Comparison of ENCODE assay signal across 21 mouse cellular contexts in the genomic region with DNA sequence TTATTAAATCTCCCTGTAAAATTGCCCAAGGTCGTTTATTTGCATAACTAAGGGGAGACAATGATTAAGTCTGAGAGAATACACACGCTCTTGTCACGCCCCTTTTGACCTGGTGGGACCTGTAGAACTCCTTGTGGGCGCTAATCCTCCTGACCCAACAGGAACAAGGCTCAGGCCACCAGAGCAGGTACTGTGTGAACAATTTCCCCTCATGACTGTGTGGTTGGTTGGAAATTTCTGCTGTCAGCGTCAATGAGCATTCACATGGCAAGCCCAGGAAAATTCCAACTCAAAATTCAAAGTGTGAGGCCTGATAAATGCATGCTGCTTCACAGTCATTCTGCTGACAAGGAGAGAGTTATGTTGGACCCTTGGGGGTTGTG.
A peak's percentile ranks its signal among the peaks of the same experiment; 100 is the strongest.
DNase-seq lines count a peak whose midpoint lies in the region; ATAC-seq and TF ChIP-seq lines count a peak whose summit lies in the region.
"Had no signal": no experiment of that assay in that cellular context is flagged by ENCODE, and none has a peak within 500 bp of the region (broad histone marks: within the 10 kb centered on the region; RNA-seq: fewer than 3 reads in every experiment).

No protein-coding gene starts in this region.

- peak overlapping the region; percentile 65 for H3K27ac ChIP-seq in kidney, adult 2 months (ENCODE audit: insufficient read depth, low read depth, low read length)
- H3K27ac ChIP-seq in kidney, embryonic 14.5 days (ENCODE audit: low read depth, low read length): no peak overlapping the region
- 0 out of 2 replicates have a peak overlapping the region, but pooled peaks have one; percentile 19 for H3K27ac ChIP-seq in midbrain, embryonic 13.5 days
- no peak overlapping the region for H3K27ac ChIP-seq in midbrain, embryonic 16.5 days (ENCODE audit: low read length)
- H3K27ac ChIP-seq in stomach, embryonic 16.5 days (ENCODE audit: low read length): 0 out of 2 replicates have a peak overlapping the region, but pooled peaks have one; percentile 0
- no peak overlapping the region for H3K27ac ChIP-seq in gastrocnemius, adult 2 months
- H3K27ac ChIP-seq: forebrain, embryonic 12.5 days; heart, adult 2 months; heart, embryonic 13.5 days; hindbrain, embryonic 14.5 days; kidney, postnatal 0 days; liver, embryonic 14.5 days had no signal

- ATAC-seq in kidney, embryonic 14.5 days (ENCODE audit: low FRiP score, low TSS enrichment): no peak
- ATAC-seq in midbrain, embryonic 13.5 days: no peak
- ATAC-seq in midbrain, embryonic 16.5 days: no peak
- ATAC-seq in stomach, embryonic 16.5 days (ENCODE audit: insufficient read depth, low FRiP score): no peak

- no peaks in the 10 kb centered on the region for H3K9me3 ChIP-seq in kidney, embryonic 14.5 days (ENCODE audit: control insufficient read depth, low read length)
- no peaks in the 10 kb centered on the region for H3K9me3 ChIP-seq in midbrain, embryonic 13.5 days
- no peaks in the 10 kb centered on the region for H3K9me3 ChIP-seq in midbrain, embryonic 16.5 days (replicated peaks; ENCODE audit: control insufficient read depth, low read length, poor library complexity, severe bottlenecking)
- H3K9me3 ChIP-seq in stomach, embryonic 16.5 days (replicated peaks; ENCODE audit: control insufficient read depth, low read length): no peaks in the 10 kb centered on the region
- H3K9me3 ChIP-seq: forebrain, embryonic 12.5 days; heart, embryonic 13.5 days had no signal

- no peak for DNase-seq in kidney, adult 2 months
- DNase-seq in R1 (ENCODE audit: low read depth, low spot score): peak; percentile 68
- no peak for DNase-seq in gastrocnemius, adult 2 months
- DNase-seq: adrenal gland, adult 8-10 months; B cell, adult 2 months; cerebellum, adult 11-12 months; cerebellum, postnatal 10 days; gastrocnemius, postnatal 36 days; heart, adult 2 months; heart, postnatal 14 days; lung, embryonic 14.5 days; right cerebral cortex, postnatal 14 days had no signal

- peaks cover 34% of the 10 kb centered on the region for H3K4me1 ChIP-seq in kidney, adult 2 months (ENCODE audit: control insufficient read depth, insufficient read depth, low read length)
- H3K4me1 ChIP-seq in kidney, embryonic 14.5 days (ENCODE audit: control insufficient read depth, insufficient read depth, low read length): 0 out of 2 replicates have a peak, but pooled peaks cover 6% of the 10 kb centered on the region
- peaks cover 29% of the 10 kb centered on the region for H3K4me1 ChIP-seq in midbrain, embryonic 13.5 days (replicated peaks)
- peaks cover 23% of the 10 kb centered on the region for H3K4me1 ChIP-seq in midbrain, embryonic 16.5 days (ENCODE audit: control insufficient read depth, insufficient read depth, low read length)
- peaks cover 6% of the 10 kb centered on the region; the same call in 1 of the 2 replicates for H3K4me1 ChIP-seq in stomach, embryonic 16.5 days (ENCODE audit: control insufficient read depth, insufficient read depth, low read length)

- no peak for TF ChIP-seq CTCF in kidney, adult 2 months (conservative IDR thresholded peaks at IDR 0.05; ENCODE audit: insufficient read depth, insufficient read length, low read depth, low read length)
- TF ChIP-seq CTCF in gastrocnemius, adult 2 months (IDR thresholded peaks at IDR 0.05): no peak

- no peak for TF ChIP-seq POLR2A in kidney, adult 2 months (IDR thresholded peaks at IDR 0.05; ENCODE audit: low read depth, low read length)

- H3K4me3 ChIP-seq in kidney, adult 2 months (ENCODE audit: insufficient read depth, low read depth, low read length): no peak overlapping the region
- no peak overlapping the region for H3K4me3 ChIP-seq in kidney, embryonic 14.5 days (ENCODE audit: low read length)
- H3K4me3 ChIP-seq in midbrain, embryonic 13.5 days (replicated peaks): no peak overlapping the region
- H3K4me3 ChIP-seq in midbrain, embryonic 16.5 days (ENCODE audit: low read depth, low read length): no peak overlapping the region
- no peak overlapping the region for H3K4me3 ChIP-seq in stomach, embryonic 16.5 days (replicated peaks; ENCODE audit: low read length)
- no peak overlapping the region for H3K4me3 ChIP-seq in gastrocnemius, adult 2 months
- H3K4me3 ChIP-seq: forebrain, embryonic 12.5 days; heart, adult 2 months; heart, embryonic 13.5 days had no signal

- WGBS in kidney, adult 2 months: 36% methylated on average over 5 of the region's 5 CpGs
- 58% methylated on average over 5 of the region's 5 CpGs for WGBS in kidney, embryonic 14.5 days
- 27% methylated on average over 5 of the region's 5 CpGs for WGBS in midbrain, embryonic 13.5 days
- WGBS in midbrain, embryonic 16.5 days: 32% methylated on average over 5 of the region's 5 CpGs
- 51% methylated on average over 5 of the region's 5 CpGs for WGBS in stomach, embryonic 16.5 days

- intact Hi-C loops in gastrocnemius, adult 2 months (cut with DNase I): no loop called here

- no peaks in the 10 kb centered on the region for H3K27me3 ChIP-seq in kidney, adult 2 months (replicated peaks; ENCODE audit: control insufficient read depth, insufficient read depth, low read length)
- no peaks in the 10 kb centered on the region for H3K27me3 ChIP-seq in kidney, embryonic 14.5 days (ENCODE audit: control insufficient read depth, insufficient read depth, low read length)
- H3K27me3 ChIP-seq in midbrain, embryonic 13.5 days: no peaks in the 10 kb centered on the region
- H3K27me3 ChIP-seq in midbrain, embryonic 16.5 days (ENCODE audit: control insufficient read depth, insufficient read depth, low read depth, low read length): no peaks in the 10 kb centered on the region
- H3K27me3 ChIP-seq in stomach, embryonic 16.5 days (ENCODE audit: control insufficient read depth, insufficient read depth, low read length): no peaks in the 10 kb centered on the region
- H3K27me3 ChIP-seq: forebrain, embryonic 12.5 days; heart, embryonic 13.5 days had no signal

- H3K9ac ChIP-seq in kidney, embryonic 14.5 days (ENCODE audit: low read depth, low read length): no peak overlapping the region
- no peak overlapping the region for H3K9ac ChIP-seq in midbrain, embryonic 13.5 days (replicated peaks)
- no peak overlapping the region for H3K9ac ChIP-seq in midbrain, embryonic 16.5 days (ENCODE audit: low read depth, low read length)
- no peak overlapping the region for H3K9ac ChIP-seq in stomach, embryonic 16.5 days (ENCODE audit: low read length)
- H3K9ac ChIP-seq: forebrain, embryonic 12.5 days; heart, embryonic 13.5 days; hindbrain, embryonic 14.5 days; liver, embryonic 14.5 days; lung, embryonic 14.5 days had no signal

- no peaks in the 10 kb centered on the region for H3K36me3 ChIP-seq in kidney, adult 2 months (ENCODE audit: control insufficient read depth, insufficient read depth, low read length)
- no peaks in the 10 kb centered on the region for H3K36me3 ChIP-seq in kidney, embryonic 14.5 days (ENCODE audit: control insufficient read depth, insufficient read depth, low read length)
- H3K36me3 ChIP-seq in midbrain, embryonic 13.5 days: no peaks in the 10 kb centered on the region
- no peaks in the 10 kb centered on the region for H3K36me3 ChIP-seq in midbrain, embryonic 16.5 days (ENCODE audit: control insufficient read depth, insufficient read depth, low read length)
- no peaks in the 10 kb centered on the region for H3K36me3 ChIP-seq in stomach, embryonic 16.5 days (ENCODE audit: control insufficient read depth, insufficient read depth, low read length)
- H3K36me3 ChIP-seq: forebrain, embryonic 12.5 days; heart, embryonic 13.5 days had no signal

- H3K4me2 ChIP-seq in kidney, embryonic 14.5 days (replicated peaks; ENCODE audit: low read depth, low read length): no peak overlapping the region
- H3K4me2 ChIP-seq in midbrain, embryonic 13.5 days (replicated peaks): no peak overlapping the region
- H3K4me2 ChIP-seq in midbrain, embryonic 16.5 days (ENCODE audit: low read length): no peak overlapping the region
- H3K4me2 ChIP-seq in stomach, embryonic 16.5 days (ENCODE audit: low read depth, low read length): no peak overlapping the region
- H3K4me2 ChIP-seq: forebrain, embryonic 12.5 days; heart, embryonic 13.5 days; hindbrain, embryonic 14.5 days; lung, embryonic 14.5 days had no signal

Comparison
In these comparisons a context has a peak if more than half of its experiments do, and no peak if none do; other contexts are left out.
1. H3K27ac ChIP-seq: peak in kidney, adult 2 months (single experiment), midbrain, embryonic 13.5 days (single experiment) and stomach, embryonic 16.5 days (single experiment); none in kidney, embryonic 14.5 days (single experiment), midbrain, embryonic 16.5 days (single experiment) and gastrocnemius, adult 2 months (single experiment).